Comparison of ENCODE assay signal across 25 mouse cellular contexts in genomic region chr2:11189150-11189767, GRCm38 (mm10).
"Had no signal": no experiment of that assay in that cellular context is flagged by ENCODE, and none has a peak within 500 bp of the region (broad histone marks: within the 10 kb centered on the region; RNA-seq: fewer than 3 reads in every experiment).

No protein-coding gene starts in this region.

- H3K27me3 ChIP-seq: heart, embryonic 12.5 days; hindbrain, embryonic 13.5 days; hindbrain, embryonic 15.5 days; intestine, embryonic 15.5 days; kidney, embryonic 15.5 days; limb, embryonic 12.5 days had no signal

- ATAC-seq: hindbrain, postnatal 0 days; inflammation-experienced regulatory T-cells, adult 6 months; intestine, embryonic 15.5 days had no signal

- DNase-seq: gastrocnemius, postnatal 14 days; gastrocnemius, postnatal 36 days; heart, adult 18-20 months; heart, postnatal 10 days; heart, postnatal 36 days; kidney, adult 11 months; kidney, adult 2 months; kidney, adult 9 months; kidney, postnatal 14 days; kidney, postnatal 36 days; layer of hippocampus, adult 9-11 months; layer of hippocampus, postnatal 36 days; liver had no signal

- H3K4me3 ChIP-seq: heart, embryonic 10.5 days; heart, embryonic 12.5 days; hindbrain, embryonic 13.5 days; hindbrain, embryonic 15.5 days; intestine, embryonic 15.5 days; kidney, embryonic 15.5 days; left cerebral cortex, adult 2 months; limb, embryonic 10.5 days; limb, embryonic 12.5 days had no signal

- H3K4me1 ChIP-seq: heart, embryonic 10.5 days; heart, embryonic 12.5 days; hindbrain, embryonic 13.5 days; hindbrain, embryonic 15.5 days; intestine, embryonic 15.5 days; limb, embryonic 12.5 days had no signal

- H3K27ac ChIP-seq: heart, embryonic 10.5 days; hindbrain, embryonic 13.5 days; hindbrain, embryonic 15.5 days; hindbrain, postnatal 0 days; intestine, embryonic 15.5 days; kidney, embryonic 15.5 days; kidney, postnatal 0 days; left cerebral cortex, adult 2 months; limb, embryonic 10.5 days; limb, embryonic 12.5 days had no signal

- H3K36me3 ChIP-seq: heart, embryonic 10.5 days; heart, embryonic 12.5 days; hindbrain, embryonic 13.5 days; hindbrain, embryonic 15.5 days; intestine, embryonic 15.5 days; kidney, embryonic 15.5 days; limb, embryonic 10.5 days; limb, embryonic 12.5 days had no signal

- H3K9me3 ChIP-seq: heart, embryonic 10.5 days; heart, embryonic 12.5 days; hindbrain, embryonic 13.5 days; hindbrain, embryonic 15.5 days; intestine, embryonic 15.5 days; kidney, embryonic 15.5 days; limb, embryonic 10.5 days; limb, embryonic 12.5 days had no signal
